In the genomic region with DNA sequence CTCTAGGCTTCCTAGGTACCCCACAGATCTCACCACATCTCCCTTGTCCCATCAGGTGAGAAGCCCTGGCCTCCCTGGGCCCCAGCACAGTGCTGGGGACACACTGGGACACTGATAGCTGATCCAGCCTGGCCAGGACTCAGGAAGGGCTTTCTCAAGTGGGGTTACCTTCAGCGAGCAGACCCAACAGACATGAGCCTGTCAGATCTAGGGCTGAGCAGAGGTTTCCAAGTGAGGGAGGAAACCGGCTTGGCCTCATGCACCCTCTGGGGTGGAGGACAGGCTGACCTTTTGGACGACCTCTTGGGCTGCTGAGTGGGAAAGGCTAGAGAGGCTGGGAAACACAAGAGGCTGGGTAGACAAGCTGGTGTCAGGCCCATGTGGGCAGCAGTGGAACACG, we compare ENCODE assay signal across 32 mouse cellular contexts. TPM values are rescaled to one million over a fixed set of nuclear protein-coding genes. Genes with fewer than 3 reads are reported as not detected.
DNase-seq lines count a peak whose midpoint lies in the region; ATAC-seq and TF ChIP-seq lines count a peak whose summit lies in the region.
"Had no signal": no experiment of that assay in that cellular context is flagged by ENCODE, and none has a peak within 500 bp of the region (broad histone marks: within the 10 kb centered on the region; RNA-seq: fewer than 3 reads in every experiment).

No protein-coding gene starts in this region.

- no peaks in the 10 kb centered on the region for H3K27me3 ChIP-seq in testis, adult 2 months (ENCODE audit: control insufficient read depth, insufficient read depth, low read length)
- H3K27me3 ChIP-seq: embryonic facial prominence, embryonic 13.5 days; forebrain, embryonic 12.5 days; forebrain, embryonic 15.5 days; heart, embryonic 13.5 days; hindbrain, embryonic 12.5 days; hindbrain, embryonic 15.5 days had no signal

- peaks cover 13% of the 10 kb centered on the region for H3K4me1 ChIP-seq in testis, adult 2 months (ENCODE audit: control insufficient read depth, insufficient read depth, low read length)

- intact Hi-C loops in left cerebral cortex, adult 2 months (cut with DNase I): no loop called here

- no peak for TF ChIP-seq CTCF in left cerebral cortex, adult 2 months (IDR thresholded peaks at IDR 0.05)
- TF ChIP-seq CTCF in testis, adult 2 months (IDR thresholded peaks at IDR 0.05; ENCODE audit: control insufficient read depth, insufficient read depth, insufficient replicate concordance, low read depth, low read length): no peak

- peak; percentile 38 to 43 for DNase-seq in heart, adult 18-20 months
- no peak for DNase-seq in heart, adult 8-10 months (ENCODE audit: low spot score)
- no peak for DNase-seq in left cerebral cortex, adult 2 months (ENCODE audit: extremely low spot score in 1 of 2, low spot score in 2 of 2)
- no peak for DNase-seq in left cerebral cortex, adult 9 months (ENCODE audit: low spot score in 2 of 2)
- DNase-seq in testis, postnatal 14 days (ENCODE audit: low spot score): no peak
- DNase-seq: adrenal gland, adult 8-10 months; adrenal gland, postnatal 25 days; cerebellum, adult 11-12 months; cerebellum, adult 8-10 months; cerebellum, postnatal 10 days; cerebellum, postnatal 36 days; embryo, embryonic 11 days; gastrocnemius, postnatal 14 days; heart, postnatal 14 days had no signal

- H3K4me3 ChIP-seq in left cerebral cortex, adult 2 months: no peak overlapping the region
- H3K4me3 ChIP-seq in testis, adult 2 months (ENCODE audit: control insufficient read depth, low read depth, low read length): peak overlapping the region; percentile 72
- H3K4me3 ChIP-seq: embryonic facial prominence, embryonic 10.5 days; embryonic facial prominence, embryonic 13.5 days; erythroblast, embryonic 14.5 days; forebrain, embryonic 12.5 days; forebrain, embryonic 15.5 days; heart, embryonic 13.5 days; hindbrain, embryonic 12.5 days; hindbrain, embryonic 15.5 days had no signal

- ATAC-seq in megakaryocyte, adult 5-6 weeks (ENCODE audit: poor library complexity, severe bottlenecking): no peak
- ATAC-seq: activated CD4-positive, CD25-positive, alpha-beta regulatory T cell, adult 4 months; CD4-positive, CD25-positive, alpha-beta regulatory T cell, adult 4 months; forebrain, embryonic 15.5 days had no signal

- no peak for TF ChIP-seq POLR2A in testis, adult 2 months (IDR thresholded peaks at IDR 0.05; ENCODE audit: control insufficient read depth, low read depth, low read length)

- peak overlapping the region; percentile 81 for H3K27ac ChIP-seq in left cerebral cortex, adult 2 months
- no peak overlapping the region for H3K27ac ChIP-seq in testis, adult 2 months (ENCODE audit: control insufficient read depth, insufficient read depth, low read depth, low read length)
- H3K27ac ChIP-seq: embryonic facial prominence, embryonic 10.5 days; embryonic facial prominence, embryonic 13.5 days; forebrain, embryonic 12.5 days; forebrain, embryonic 15.5 days; heart, embryonic 13.5 days; hindbrain, embryonic 12.5 days; hindbrain, embryonic 15.5 days had no signal

- no peaks in the 10 kb centered on the region for H3K36me3 ChIP-seq in testis, adult 2 months (ENCODE audit: control insufficient read depth, insufficient read depth, low read length)

RNA-seq across cellular contexts. Expression of a gene that starts 3.3 kb away (rescaled TPM):
- total RNA-seq in heart, adult 18-20 months (2021): not detected
- total RNA-seq in heart, adult 8-10 months (2022): not detected
- under 1 TPM; 0.27 to 0.30 TPM for total RNA-seq in left cerebral cortex, adult 2 months (2021)
- 226 and 241 TPM in 2 replicates for polyA plus RNA-seq in testis, adult 2 months (2012; rRNA removed)
- not detected in 2 replicates for total RNA-seq in megakaryocyte, adult 5-6 weeks (2015)
- total RNA-seq in megakaryocyte, adult 5-6 weeks (2017): not detected in 2 replicates
- total RNA-seq: adrenal gland, postnatal 25 days; gastrocnemius, postnatal 14 days; gastrocnemius, postnatal 4 days; heart, postnatal 14 days; hematopoietic stem cell, adult 5-6 weeks had no signal
- polyA plus RNA-seq: activated CD4-positive, CD25-positive, alpha-beta regulatory T cell, adult 4 months; CD4-positive, CD25-positive, alpha-beta regulatory T cell, adult 4 months; embryonic facial prominence, embryonic 10.5 days; embryonic facial prominence, embryonic 13.5 days; erythroblast, embryonic 14.5 days; forebrain, embryonic 12.5 days; forebrain, embryonic 15.5 days; heart, embryonic 13.5 days; heart, embryonic 16.5 days; hindbrain, embryonic 12.5 days; intestine, embryonic 14.5 days had no signal

RNA-seq across cellular contexts. Expression of a gene that starts 24.9 kb away (rescaled TPM):
- total RNA-seq in heart, adult 18-20 months (2021): 10 to 100 TPM; 44.6 to 46.6 TPM
- total RNA-seq in heart, adult 8-10 months (2022): 10 to 100 TPM; 49.9 to 57.5 (median 54.0) TPM
- 100 to 1,000 TPM; 141 to 143 TPM for total RNA-seq in left cerebral cortex, adult 2 months (2021)
- 83.7 and 92.1 TPM in 2 replicates for polyA plus RNA-seq in testis, adult 2 months (2012; rRNA removed)
- 4.1 and 6.2 TPM in 2 replicates for total RNA-seq in megakaryocyte, adult 5-6 weeks (2015)
- total RNA-seq in megakaryocyte, adult 5-6 weeks (2017): 1.0 and 1.3 TPM in 2 replicates
- polyA plus RNA-seq: activated CD4-positive, CD25-positive, alpha-beta regulatory T cell, adult 4 months; CD4-positive, CD25-positive, alpha-beta regulatory T cell, adult 4 months had no signal

RNA-seq across cellular contexts. Expression of a gene that starts 27.0 kb away (rescaled TPM):
- 10 to 100 TPM; 85.2 to 93.9 TPM for total RNA-seq in heart, adult 18-20 months (2021)
- 10 to 100 TPM; 79.6 to 99.9 (median 98.8) TPM for total RNA-seq in heart, adult 8-10 months (2022)
- total RNA-seq in left cerebral cortex, adult 2 months (2021): 100 to 1,000 TPM; 126 to 133 TPM
- 196 and 222 TPM in 2 replicates for polyA plus RNA-seq in testis, adult 2 months (2012; rRNA removed)
- 48.4 and 54.7 TPM in 2 replicates for total RNA-seq in megakaryocyte, adult 5-6 weeks (2015)
- total RNA-seq in megakaryocyte, adult 5-6 weeks (2017): 26.6 and 30.4 TPM in 2 replicates

RNA-seq across cellular contexts. Expression of a gene that starts 27.8 kb away (rescaled TPM):
- not detected for total RNA-seq in heart, adult 18-20 months (2021)
- total RNA-seq in heart, adult 8-10 months (2022): not detected
- not detected for total RNA-seq in left cerebral cortex, adult 2 months (2021)
- polyA plus RNA-seq in testis, adult 2 months (2012; rRNA removed): 2.1 and 2.3 TPM in 2 replicates
- total RNA-seq in megakaryocyte, adult 5-6 weeks (2015): not detected in 2 replicates
- not detected in 2 replicates for total RNA-seq in megakaryocyte, adult 5-6 weeks (2017)
- total RNA-seq: adrenal gland, postnatal 25 days; gastrocnemius, postnatal 14 days; heart, postnatal 14 days had no signal
- polyA plus RNA-seq: brain, embryonic 14.5 days; CD4-positive, CD25-positive, alpha-beta regulatory T cell, adult 4 months; cortical plate, adult 2 months; embryonic facial prominence, embryonic 10.5 days; forebrain, embryonic 12.5 days; forebrain, embryonic 15.5 days; hindbrain, embryonic 15.5 days had no signal

RNA-seq across cellular contexts. Expression of a gene that starts 32.5 kb away (rescaled TPM):
- 100 to 1,000 TPM; 503 to 516 TPM for total RNA-seq in heart, adult 18-20 months (2021)
- 100 to 1,000 TPM; 532 to 655 (median 581) TPM for total RNA-seq in heart, adult 8-10 months (2022)
- total RNA-seq in left cerebral cortex, adult 2 months (2021): 10 to 100 TPM; 35.2 to 50.4 TPM
- 75.3 and 91.2 TPM in 2 replicates for polyA plus RNA-seq in testis, adult 2 months (2012; rRNA removed)
- 2.2 and 5.4 TPM in 2 replicates for total RNA-seq in megakaryocyte, adult 5-6 weeks (2015)
- total RNA-seq in megakaryocyte, adult 5-6 weeks (2017): 2.7 and 3.1 TPM in 2 replicates
- polyA plus RNA-seq: activated CD4-positive, CD25-positive, alpha-beta regulatory T cell, adult 4 months had no signal

Comparison
In these comparisons a context has a peak if more than half of its experiments do, and no peak if none do; other contexts are left out.
1. DNase-seq: peak in heart, adult 18-20 months (2 of 2); none in heart, adult 8-10 months (single experiment), left cerebral cortex, adult 2 months (0 of 2), left cerebral cortex, adult 9 months (0 of 2) and testis, postnatal 14 days (single experiment).
2. RNA of a gene that starts 24.9 kb away (total RNA-seq): 141 to 143 TPM in left cerebral cortex, adult 2 months, 49.9 to 57.5 TPM in heart, adult 8-10 months and 44.6 to 46.6 TPM in heart, adult 18-20 months; 1.0 to 6.2 TPM in megakaryocyte, adult 5-6 weeks; every median in the first group is over 4 times any median in the second.